Mouse (Mus musculus): ENCODE data around the gene Mical2.

DNA sequence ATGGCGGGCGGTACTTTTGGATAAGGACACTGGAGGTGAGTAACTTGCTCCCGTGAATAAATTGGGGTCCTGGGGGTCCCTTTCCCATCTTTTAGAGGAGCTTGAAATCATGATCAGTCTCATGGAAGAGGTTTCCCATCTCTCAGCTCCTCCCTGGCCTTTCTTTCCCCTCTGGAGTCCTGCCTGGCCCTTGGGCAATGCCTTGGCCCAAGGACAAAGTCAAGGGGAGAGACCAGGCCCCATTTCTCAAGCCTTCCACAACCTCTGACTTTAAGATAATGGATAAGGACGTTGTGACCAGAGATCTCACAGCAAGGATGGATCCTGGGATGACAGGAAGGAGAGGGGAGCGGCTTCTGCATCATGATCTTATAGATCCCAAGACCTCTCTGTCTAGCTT, 152.4 kb downstream of the Mical2 start:
- TF ChIP-seq CTCF (conservative IDR thresholded peaks at IDR 0.05; ENCODE audit: insufficient read depth, insufficient read length, low read depth, low read length) (no peak), POLR2A (IDR thresholded peaks at IDR 0.05; ENCODE audit: low read depth, low read length) (no peak)
